Mouse (Mus musculus): ENCODE data around the gene Gatad2a.

The Gatad2a gene

DNA sequence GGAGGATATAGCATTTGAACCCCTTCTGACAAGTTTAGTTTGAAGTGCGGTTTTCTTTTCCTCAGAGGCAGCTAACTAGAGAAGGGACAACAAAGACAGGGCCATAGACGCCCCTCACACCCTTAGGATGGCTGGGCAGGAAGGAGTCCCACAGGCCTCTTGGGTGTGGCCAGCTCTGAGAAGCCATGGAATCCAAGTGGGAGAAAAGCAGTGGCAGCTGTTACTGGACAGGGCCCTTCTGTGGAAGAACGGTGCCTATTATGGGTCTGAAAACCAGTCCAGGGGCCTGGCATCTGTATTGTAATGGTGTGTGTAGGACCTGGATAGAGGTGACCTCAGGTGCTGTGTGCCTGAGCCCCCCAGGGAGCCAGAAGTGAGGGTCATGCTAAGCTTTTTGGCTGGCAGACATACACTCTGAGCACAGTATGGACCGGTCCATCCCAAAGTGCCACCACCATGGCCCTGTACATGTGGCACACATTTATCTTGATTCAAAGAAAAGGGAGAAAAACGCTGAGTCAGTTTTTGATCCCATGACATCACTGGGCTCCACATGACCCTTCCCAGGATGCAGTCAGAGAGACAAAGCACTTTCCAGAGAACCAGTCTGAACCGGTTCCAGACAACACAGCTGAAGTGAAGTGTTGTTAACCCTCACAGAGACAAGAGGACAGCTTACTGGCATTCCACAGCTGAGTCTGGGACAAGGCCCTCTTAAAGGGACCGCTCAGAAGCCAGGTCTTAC is 60.0 kb downstream of the Gatad2a start:
- DNase-seq: peak; percentile 70 to 73

DNA sequence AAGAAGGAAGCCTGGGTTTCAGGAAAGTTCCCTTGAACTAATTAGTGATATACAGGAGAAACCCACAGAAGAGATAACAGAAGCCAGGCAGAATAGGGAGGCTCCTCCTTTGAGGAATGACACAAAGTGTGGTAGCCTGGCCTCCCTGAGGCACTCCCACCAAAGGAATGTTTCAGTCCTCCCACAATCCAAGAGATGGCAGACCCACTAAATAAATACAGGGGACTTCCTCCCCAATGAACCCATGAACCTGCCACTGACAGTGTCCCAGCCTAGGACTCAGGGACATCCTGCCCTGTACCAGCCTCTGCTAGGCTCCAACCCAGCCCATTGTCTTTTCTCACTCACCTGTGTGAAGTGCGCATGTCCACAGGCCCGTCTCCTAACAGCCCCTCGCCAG is 60.8 kb downstream of the Gatad2a start:
- no peak for DNase-seq

DNA sequence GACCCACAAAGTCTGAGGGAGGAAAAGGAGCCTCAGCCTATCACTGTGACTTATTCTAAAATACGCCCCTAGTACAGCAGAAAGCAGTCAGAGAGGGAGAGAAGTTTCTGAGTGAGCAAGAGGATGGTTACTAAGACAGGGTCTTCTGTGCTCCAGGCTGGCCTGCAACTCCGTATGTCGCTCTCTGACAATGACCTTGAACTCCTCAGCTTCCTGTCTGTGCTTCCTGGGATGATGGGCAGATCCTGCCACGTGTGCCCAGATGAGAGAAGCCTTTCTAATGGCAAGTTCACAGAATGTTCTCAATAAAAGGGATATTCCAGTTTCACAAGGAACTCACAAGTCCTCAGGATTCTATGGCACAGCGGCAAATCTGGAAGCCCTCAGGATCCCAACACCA is 61.6 kb downstream of the Gatad2a start:
- no peak for DNase-seq

DNA sequence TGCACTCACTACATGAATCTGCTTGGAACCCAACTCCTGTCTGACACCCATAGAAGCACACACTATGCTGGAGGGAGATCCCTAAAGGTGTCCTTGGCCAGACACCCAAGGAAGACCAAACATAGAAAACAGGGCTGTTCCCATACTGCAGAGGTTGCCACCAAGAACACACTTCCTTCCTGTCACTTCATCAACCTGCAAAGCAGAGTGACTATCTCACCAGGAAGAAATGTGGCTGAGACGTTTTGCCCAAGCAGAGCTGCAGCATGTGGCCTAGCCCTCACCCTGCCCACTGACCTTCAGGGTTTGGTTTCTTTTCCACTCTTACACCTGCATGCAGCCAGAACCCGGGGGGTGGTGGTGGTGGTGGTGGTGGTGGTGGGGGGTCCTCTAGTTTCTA is 62.4 kb downstream of the Gatad2a start:
- DNase-seq: no peak

DNA sequence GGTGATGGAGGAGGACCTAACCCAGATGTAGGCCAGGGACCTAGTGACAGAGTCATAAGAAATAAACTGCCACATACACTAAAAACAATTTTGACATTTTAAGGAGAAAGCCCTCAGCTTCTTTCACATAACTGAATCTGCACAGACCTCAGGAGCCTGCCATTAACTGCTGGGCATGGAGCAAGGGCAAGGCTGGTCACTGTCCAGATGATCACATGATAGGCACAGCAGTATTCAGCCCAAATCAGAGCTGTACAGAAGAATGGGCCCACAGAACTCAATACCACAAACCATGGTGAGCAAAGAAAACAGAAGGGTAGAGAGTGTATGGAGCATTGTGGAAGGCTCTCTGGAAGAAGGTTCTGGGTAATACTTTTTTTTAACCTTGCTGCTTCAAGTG is 69.3 kb downstream of the Gatad2a start:
- DNase-seq: no peak

DNA sequence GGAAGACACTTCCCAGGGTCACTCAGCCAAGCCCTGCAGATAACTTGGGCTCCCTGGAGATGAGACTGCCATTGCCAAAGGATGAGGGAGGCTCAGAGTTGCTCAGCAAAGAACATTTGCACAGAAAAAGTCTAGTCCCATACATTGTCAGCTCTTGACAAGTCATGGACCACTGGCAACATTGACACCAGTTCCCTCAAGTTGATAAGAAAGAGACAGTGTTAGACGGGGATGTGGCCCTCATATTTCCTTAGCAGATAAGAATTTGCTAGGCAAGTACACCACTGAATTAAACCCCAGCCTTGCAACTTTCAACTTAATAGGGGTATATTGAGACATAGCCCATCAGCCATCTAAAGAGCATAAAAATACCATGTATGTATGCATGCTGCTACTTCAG is 72.2 kb downstream of the Gatad2a start:
- no peak for DNase-seq

DNA sequence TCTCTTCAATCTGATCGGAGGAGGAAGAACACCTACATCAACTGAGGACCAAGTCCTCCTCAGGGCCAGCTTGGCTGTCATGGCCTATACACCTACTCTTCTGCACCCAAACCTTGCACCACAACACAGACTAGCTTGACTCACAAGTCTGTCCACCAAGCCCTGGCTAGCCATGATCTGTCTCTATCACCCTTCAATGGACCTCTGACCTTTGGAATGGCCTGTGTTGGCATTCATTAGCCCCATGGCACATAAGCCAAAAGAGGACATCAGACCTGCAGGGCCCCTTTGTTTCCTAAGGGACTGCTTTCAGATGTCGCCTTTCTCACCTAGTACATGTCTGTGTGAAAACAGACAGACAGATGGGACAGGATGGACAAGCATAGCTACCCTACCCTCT is 75.0 kb downstream of the Gatad2a start:
- DNase-seq: no peak

DNA sequence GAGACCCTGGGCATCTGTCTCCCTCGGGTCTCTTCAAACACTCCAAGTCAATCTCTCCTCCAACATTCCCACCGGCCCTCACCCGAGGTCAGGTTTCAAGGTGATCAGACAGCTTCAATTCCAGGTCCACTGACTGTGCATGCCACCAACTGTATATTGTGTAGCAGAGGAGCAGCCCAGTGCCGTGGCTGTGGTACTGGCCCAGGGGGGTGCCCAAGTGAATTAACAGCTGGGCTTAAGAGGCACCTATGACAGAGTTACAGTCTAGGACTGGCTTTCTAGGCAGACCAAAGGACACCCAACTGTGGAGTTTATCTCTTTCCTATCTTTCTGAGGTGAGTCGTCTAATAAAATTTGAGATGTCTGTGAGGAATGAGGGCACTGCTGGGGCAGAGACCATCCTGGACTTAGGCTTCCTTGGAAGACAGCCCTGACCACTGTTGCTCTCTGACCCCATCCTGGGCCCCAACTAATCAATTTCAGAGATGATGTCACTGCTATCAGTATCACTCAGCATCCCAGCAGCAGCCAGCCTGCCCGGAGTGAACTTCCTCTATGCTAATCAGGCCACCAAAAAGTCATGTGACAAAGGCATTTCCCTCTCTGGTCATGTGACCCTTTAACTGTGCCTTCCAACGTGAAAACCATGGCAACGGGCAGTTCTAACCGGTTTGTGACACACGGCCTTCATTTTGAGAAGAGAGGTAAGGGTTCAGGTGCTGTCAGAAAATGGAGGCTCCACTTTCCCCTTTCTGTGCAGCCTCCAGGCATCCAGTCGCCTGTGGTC is 76.1 kb downstream of the Gatad2a start:
- peak; percentile 71 to 78 for DNase-seq

DNA sequence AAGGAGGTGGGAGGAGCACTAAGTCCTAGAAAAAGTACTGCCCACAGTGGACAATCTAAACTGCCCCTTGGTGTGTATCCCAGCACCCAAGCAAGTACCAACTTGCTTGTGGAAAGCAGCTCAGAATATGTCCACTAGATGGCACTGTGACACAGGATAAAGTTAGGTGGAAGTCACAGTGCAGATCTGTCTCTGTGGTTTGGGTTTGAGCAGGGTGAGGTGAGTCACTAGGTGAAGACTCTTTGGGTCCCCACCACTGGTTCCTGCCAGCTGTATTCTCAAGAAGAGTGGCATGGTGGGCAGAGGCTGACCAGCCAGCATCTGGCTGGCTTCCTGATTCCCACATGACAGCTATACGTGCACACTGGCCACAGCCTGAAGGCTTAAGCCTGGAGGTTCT is 77.2 kb downstream of the Gatad2a start:
- DNase-seq: peak in 1 of 2 experiments; percentile 86

DNA sequence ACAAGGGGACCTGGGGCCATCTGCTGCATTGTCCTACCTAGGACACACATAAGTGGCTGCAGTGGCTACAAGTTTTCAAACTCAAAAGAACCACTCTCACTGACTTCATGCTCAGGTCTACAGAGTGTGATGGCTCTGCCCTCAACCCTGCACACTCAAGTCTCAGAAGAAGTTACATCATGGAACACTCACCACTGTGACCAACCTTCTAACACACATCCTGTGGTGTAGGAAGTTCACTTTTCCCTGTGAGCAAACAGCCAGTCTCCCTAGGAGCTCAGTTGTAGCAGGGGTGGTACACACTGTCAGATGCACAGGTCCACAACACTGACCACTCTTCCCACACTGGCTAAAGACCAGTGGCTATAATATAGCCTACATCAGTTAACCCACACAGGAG is 77.7 kb downstream of the Gatad2a start:
- no peak for DNase-seq

DNA sequence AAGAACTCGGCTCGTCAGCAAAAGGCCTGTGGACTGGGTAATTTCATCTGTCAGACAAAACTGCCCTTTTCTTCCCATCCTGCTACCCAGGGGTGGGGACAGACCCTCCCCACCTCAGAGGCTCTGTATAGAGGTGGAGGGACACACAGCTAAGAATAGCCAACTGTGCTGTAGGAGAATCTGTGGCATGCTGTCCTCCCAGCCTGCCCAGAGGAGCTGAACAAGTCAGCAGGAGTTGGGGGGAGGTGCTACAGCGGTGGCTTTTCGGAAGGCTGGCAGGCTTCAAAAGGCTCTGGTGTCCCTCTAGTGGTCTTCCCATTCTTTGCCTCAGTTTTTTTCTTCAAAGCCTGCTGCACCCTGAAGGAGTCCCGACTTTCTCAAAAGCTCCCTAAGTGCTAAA is 80.4 kb downstream of the Gatad2a start:
- no peak for DNase-seq

DNA sequence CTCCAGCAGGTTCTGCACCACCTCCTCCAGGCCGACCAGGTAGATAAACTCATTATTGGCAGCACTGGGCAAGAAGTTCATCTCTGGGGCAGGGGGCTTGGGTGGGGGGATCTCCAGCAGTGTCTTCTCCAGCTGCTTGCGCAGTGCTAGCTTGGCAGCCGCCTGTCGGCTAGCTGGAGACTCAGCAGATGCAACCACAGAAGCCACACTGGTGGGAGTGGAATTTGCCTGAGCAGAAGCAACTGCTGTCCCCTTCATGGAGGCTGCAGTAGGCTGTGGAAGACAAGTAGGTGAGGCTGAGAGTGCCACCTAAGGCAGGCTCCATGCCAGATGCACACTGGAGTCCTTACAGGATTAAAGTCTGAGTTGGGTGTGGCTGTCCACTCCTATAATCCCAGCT is 81.7 kb downstream of the Gatad2a start:
- DNase-seq: no peak

DNA sequence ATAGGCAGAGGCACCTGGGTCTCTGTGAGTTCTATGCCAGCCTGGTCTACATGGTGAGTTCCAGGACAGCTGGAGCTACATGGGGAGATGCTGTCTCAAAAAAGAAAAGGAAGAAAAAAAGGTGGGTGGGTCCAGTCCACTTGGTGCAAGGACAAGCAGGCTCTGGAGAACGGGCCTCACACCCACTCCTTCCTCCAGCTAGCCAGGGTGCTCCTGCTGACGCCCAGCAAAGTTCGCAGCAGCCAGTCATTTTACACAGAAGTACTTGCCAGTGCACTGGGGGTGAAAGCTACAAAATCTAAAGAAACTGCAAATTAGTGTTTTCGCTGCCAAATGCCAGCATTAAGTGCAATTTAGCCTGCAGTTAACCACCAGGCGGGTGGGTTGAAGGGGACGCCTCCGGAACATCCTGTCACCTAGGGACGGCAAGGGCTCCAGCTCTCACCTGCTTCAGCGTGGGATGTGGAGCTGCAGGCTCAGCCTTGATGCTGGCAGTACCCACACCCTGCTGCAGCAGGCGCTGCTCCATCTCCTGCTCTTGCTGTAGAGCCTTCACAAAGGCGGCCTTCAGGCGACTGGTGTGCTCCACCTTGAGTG is 83.6 kb downstream of the Gatad2a start:
- no peak for DNase-seq

DNA sequence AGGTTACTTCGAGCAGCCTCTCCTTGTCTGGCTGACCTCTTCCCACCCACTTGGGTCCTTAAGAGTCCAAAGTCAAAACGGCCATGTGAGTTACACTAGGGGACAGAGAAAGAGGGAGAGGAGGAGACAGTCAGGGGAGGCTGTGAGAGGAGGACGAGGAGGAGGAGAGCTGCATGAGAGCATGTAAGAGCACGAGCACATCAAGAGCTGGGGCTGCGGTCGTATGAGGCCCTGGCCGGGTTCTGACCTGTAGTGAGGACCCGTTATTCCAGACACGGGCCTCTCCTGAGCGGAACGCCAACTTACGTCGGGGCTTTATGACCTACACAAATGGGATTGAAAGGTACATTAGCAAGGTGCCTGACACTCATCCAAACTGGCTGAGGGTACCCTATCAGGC is 84.3 kb downstream of the Gatad2a start:
- no peak for DNase-seq

DNA sequence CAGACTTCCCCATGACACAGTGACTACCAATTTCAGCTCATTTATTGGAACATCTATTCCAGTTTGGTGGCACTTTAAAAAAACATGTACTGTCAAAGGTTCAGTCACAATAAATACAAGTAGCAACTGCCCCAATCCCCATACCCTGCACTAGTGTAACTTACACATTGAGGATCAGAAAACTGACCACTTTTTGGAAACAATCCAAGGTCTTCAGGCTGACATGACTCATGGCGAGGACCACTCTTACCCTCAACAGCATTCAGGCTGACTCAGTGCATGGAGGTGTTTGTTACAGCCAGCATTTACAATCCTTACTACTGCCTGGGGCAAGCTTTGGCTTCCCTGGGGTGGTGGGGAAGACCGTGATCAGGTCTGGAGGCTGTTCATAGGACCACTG is 89.1 kb downstream of the Gatad2a start:
- DNase-seq: no peak

DNA sequence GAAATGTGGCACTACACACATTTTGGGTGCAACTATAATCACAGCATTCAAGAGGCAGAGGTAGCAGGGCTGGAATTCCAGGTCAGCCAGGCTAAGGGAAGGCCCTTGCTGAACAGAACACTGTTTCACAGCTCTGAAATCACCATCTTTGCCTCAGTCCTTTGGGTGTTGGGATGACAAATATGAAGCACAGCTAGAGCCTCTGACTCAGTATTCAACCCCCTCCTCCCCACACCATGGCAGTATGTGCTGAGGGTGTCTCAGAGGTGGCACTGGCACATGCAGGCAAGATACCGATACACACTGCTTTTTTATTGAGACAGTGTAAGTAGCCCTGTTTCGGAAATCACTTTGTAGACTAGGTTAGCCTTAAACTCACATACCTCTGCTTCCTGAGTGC is 89.9 kb downstream of the Gatad2a start:
- no peak for DNase-seq

DNA sequence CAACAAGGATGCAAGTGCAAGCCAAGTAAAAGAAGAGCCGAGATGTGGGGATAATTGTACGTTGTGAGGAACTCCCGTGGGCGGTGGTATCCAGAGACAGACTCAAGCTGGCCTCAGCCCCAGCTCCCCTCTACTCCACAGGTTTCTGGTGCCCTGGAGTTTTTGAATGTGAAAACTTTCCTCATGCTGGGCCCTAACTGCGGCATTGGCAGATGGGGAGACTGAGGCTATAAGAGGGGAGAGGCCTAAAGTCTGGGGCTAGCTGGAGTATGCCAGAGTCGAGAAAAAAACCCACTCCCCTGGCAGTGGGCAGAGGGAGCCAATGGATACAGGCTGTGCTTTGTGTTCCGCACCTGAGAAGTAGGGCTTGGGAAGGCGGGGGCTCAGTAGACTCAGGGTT is 92.1 kb downstream of the Gatad2a start:
- peak in 1 of 2 experiments; percentile 15 for DNase-seq

DNA sequence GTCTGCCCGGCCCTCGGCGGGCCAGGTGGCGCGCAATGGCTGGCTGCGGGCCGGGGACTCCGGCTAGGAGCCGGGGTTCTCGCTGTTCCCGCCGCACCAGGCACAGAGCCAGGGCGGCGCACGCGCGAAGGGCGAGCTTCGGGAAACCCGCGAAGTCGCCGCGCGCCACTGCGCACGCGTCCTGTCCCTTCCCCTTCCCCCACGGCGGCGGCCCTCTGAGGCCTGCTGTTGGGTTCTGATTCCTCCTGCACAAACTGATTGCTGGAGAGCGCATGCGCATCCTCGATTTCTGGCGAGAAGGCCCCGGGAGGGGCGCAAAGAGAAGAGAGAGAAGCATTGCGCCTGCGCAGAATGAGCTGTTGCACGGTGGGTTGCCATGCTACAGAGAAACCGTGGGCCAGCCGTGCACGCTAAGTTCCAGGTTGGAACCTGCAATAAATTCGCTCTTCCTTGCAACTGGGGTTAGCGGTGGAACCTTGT is 93.1 kb downstream of the Gatad2a start:
- peak; percentile 99 for DNase-seq

DNA sequence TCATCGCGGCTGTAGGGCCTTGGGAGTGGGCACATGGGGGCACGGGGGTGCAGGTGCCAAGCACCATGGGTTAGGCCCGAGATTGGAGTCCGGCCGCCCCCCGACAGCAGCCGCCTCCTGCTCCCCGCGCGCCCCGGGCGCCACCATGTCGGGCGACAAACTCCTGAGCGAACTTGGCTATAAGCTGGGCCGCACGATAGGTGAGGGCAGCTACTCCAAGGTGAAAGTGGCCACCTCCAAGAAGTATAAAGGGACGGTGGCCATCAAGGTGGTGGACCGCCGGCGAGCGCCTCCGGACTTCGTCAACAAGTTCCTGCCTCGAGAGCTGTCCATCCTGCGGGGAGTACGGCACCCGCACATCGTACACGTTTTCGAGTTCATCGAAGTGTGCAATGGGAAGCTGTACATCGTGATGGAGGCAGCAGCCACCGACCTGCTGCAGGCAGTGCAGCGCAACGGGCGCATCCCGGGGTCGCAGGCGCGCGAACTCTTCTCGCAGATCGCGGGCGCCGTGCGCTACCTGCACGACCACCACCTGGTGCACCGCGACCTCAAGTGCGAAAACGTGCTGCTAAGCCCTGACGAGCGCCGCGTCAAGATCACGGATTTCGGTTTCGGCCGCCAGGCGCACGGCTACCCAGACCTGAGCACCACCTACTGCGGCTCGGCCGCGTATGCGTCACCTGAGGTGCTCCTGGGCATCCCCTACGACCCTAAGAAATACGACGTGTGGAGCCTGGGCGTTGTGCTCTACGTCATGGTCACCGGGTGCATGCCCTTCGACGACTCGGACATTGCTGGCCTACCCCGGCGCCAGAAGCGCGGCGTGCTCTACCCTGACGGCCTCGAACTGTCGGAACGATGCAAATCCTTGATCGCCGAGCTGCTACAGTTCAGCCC is 93.8 kb downstream of the Gatad2a start, which contains the start of the genes Tssk6, Ndufa13 and Yjefn3:
Gene Tssk6 (plus strand): TSS at position 22 of the 900 bp plus-strand sequence.
Gene Ndufa13 (minus strand): TSS at position 396 of the 900 bp plus-strand sequence.
Gene Yjefn3 (minus strand): TSS at position 550 of the 900 bp plus-strand sequence.
- DNase-seq: peak in 1 of 2 experiments; percentile 60

DNA sequence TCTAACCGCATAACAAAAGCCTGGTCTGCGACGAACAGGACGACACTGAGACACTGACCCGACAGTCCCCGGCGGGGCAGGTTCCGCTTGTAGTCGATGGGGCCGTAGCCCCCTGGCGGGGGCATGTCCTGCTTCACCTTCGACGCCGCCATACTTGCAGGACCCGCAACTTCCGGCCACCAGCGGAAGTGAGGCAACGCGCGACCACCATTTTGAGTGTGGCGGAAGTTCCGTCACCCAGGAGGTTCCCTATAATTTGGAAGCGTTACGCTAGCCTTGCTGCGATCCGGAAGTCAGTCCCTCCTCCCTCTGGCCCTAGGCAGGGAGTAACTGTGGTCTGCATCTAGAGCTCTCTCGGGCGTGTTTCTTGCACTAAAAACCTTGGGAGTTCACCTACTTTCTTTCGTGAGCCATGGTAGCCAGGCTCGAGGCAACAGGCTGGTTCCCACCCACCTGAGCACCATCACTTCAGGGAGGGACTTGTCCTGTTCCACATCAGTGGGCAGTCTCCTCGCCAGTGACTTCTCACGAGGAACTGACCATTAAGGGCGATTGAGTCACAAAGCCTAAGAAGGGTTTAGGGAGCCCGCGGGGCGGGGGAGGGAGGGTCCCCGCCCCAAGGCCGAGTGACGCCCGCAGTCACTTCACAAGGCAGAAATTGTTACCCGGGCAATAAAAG is 94.6 kb downstream of the Gatad2a start:
- DNase-seq: peak; percentile 98 to 99

DNA sequence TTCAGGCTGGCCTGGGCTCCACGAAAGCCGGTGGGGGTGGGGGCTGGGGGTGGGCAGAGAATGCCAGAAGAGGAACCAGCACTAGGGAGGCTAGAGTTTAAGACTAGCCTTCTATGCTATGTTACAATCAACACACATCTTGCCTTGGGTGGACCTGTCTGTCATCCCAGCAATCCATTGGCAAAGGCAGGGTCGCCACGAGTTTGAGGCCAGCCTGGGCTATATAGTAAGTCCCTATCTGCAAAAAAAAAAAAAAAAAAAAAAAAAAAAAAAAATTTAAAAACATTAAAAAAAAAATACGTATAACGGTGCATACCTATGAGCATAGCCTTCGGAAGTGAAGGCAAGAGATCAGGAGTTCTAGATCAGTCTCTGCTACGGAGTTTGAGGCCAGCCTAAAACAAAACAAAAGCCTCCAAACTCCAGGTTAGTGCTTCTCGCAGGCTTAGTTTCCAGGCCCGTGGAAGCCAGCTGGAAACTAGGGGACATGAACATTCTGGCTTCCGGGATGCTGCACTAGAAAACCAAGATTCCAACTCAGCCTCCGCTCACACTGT is 95.2 kb downstream of the Gatad2a start:
- peak in 1 of 2 experiments; percentile 17 for DNase-seq

DNA sequence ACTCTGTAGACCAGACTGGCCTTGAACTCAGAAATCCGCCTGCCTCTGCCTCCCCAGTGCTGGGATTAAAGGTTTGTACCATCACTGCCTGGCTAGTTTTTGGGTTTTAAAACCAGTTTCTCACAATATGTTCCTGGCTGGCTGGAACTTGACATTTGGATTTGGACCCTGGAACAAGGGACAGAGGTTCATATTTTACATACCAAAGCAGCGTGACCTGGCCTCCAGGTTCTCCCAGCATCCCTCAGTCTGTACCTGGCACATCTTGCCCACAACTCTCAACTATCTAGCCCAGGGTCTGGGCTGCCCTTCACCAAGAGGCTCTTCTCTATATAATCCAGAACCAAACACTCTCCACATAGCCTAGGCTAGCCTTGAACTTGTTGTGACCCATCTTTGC is 96.3 kb downstream of the Gatad2a start:
- no peak for DNase-seq

Measured in lung, postnatal 4 days (tissue).